Mouse (Mus musculus) embryonic fibroblast, embryonic 13.5 days (primary cell): Measurements from ENCODE around the gene E2f4. TPM values are rescaled to one million over a fixed set of nuclear protein-coding genes. Genes with fewer than 3 reads are reported as not detected.

Experiments
- H3K27ac ChIP-seq: 2 replicates; pipeline ENCODE4 v1.5.1; 2012; ENCODE audit warnings: low read length, control low read depth, inconsistent platforms; ENCODE audit not compliant: insufficient read depth
- H3K4me1 ChIP-seq: 2 replicates; pipeline ENCODE4 v1.6.1; 2011; ENCODE audit warnings: low read length; ENCODE audit not compliant: control insufficient read depth, insufficient read depth
- H3K4me3 ChIP-seq: 2 replicates; pipeline ENCODE4 v1.5.1; 2011; ENCODE audit warnings: mild to moderate bottlenecking, control low read depth, low read length; ENCODE audit not compliant: insufficient read depth
- CTCF ChIP-seq: IDR thresholded peaks from 2 replicates; pipeline ENCODE4 v1.5.1; 2011; ENCODE audit warnings: mild to moderate bottlenecking, control low read depth, low read length, moderate library complexity, borderline replicate concordance; ENCODE audit not compliant: insufficient read depth
- POLR2A ChIP-seq: IDR thresholded peaks from 2 replicates; pipeline ENCODE4 v1.6.1; 2011; ENCODE audit warnings: low read depth, mild to moderate bottlenecking, control low read depth, low read length, moderate library complexity
- polyA plus RNA-seq: library from polyadenylated mRNA; stranded (reverse); fragments of >200 nt; gene quantifications from 2 replicates; pipeline ENCODE4 v1.2.4, GENCODE M21; 2011; ENCODE audit warnings: low read depth; ENCODE audit not compliant: missing spikeins, insufficient read length

E2f4 gene
- polyA plus RNA-seq, 1 experiment, result 42.6 TPM

DNA sequence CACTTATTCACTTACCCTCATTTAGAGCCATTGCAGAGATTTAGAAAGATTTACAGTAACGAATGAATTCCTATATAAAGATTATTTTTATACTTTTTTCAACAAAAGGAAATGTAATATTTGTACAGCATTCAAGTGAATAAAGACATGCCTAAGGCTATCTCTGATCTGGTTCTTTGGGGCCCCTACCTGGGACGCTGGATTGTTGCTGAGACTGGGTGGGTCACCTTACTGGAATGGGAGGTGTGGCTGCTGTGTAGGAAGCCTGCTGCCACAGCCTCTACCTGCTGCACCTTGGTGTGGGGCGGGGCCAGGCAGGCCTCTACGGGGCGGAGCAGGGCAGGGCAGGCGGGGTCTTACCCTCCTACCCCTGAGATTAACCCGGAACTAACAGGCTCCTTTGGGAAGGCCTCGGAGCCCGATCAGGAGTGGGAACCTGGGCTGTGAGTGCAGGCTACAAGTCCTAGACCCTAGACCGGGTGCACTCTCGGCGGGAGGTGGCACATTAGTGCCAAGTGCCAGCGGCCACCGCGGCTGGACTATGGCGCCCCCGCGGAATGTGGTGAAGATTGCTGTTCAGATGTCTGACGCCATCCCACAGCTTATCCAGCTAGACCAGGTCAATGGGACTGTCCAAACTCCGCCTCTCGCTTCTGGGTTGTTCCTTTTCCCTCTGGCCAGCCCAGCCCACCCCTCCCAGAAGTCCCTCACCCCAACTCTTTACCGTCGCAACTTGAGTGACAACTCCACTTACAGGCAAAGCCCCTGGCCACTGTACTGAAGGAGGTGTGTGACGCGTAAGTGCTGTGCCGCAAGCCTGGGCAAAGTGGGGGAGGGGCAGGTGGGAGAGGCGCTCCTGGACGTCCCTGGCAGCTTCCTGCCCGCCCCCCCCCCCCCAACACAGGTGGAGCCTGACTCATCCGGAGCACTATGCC, 8.0 kb downstream of the E2f4 start, which contains the start of gene Elmo3:
Elmo3 (plus strand) TSS at position 391 of the 935 bp plus-strand sequence.
- Histone ChIP-seq H3K4me3 (no peak within 1 kb of the TSS), H3K4me1 (peaks cover 10% of the 10 kb centered on the region)

DNA sequence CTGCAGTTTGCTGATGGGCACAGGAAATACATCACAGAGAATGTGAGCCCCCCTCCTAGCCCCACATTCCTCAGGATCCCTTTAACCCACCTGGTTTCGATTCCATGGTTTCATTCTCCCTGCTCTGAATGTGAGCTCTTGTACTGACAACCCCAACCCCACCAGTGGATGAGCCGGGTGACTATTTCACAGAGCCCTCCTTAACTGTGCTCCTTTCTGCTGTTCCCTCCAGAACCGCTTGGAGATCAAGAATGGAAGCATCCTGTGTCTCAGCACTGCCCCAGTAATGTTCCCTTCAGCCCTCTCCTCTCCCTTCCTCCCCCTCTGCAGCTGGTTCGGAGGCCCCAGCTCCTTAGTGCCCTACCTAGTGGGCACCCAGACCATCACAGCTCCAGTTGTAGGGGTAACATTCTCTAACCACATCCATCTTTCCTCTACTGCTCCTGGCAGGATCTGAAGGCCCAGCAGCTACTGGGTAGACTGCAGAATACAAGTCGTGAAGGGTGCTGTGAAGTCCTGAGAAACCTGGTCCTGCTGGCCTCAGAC, 8.8 kb downstream of the E2f4 start:
- TF ChIP-seq POLR2A, result no peak
- no peak for TF ChIP-seq CTCF

More for the DNA sequence above, 8.0 kb downstream of the E2f4 start, which contains the start of gene Elmo3:
- H3K27ac ChIP-seq, result peak within 1 kb of the TSS; percentile 14; the same call in 1 of the 2 replicates
- peak; percentile 30; the same call in 1 of the 2 replicates for TF ChIP-seq POLR2A
- TF ChIP-seq CTCF, result no peak

DNA sequence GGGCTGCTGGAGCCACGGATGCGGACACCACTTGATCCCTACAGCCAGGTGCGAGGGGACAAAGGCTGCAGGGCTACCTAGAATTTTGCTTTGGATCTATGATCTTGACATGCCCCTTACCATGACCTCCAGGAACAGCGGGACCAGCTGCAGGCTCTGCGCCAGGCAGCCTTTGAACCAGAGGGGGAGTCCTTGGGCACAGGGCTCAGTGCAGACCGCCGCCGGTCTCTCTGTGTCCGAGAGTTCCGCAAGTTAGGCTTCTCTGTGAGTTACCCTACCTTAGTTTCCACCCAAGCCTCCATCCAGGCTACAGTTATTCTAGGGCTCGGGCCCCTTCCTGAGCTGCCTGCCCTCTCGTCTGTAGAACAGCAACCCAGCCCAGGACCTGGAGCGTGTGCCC, 10.2 kb downstream of the E2f4 start:
- no peak for TF ChIP-seq CTCF
- TF ChIP-seq POLR2A, result no peak
- Histone ChIP-seq H3K4me3 (no peak overlapping the region), H3K4me1 (peaks cover 10% of the 10 kb centered on the region)

More for the DNA sequence above, 8.8 kb downstream of the E2f4 start:
- Histone ChIP-seq H3K4me1 (peaks cover 10% of the 10 kb centered on the region), H3K27ac (no peak overlapping the region), H3K4me3 (no peak overlapping the region)

DNA sequence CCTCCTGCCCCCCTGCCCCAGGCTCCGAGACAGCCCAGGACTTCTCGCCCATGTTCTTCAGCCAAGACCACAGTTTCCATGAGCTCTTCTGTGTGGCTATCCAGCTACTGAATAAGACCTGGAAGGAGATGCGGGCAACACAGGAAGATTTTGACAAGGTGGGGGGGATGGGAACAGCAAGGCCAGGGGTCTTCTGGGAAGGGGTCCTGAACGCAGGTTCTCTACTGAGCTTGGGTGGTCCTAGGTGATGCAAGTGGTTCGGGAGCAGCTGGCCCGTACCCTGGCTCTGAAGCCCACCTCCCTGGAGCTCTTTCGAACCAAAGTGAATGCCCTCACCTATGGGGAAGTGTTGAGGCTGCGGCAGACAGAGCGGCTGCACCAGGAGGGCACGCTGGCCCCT, 11.0 kb downstream of the E2f4 start:
- Histone ChIP-seq H3K4me3 (no peak overlapping the region), H3K27ac (no peak overlapping the region), H3K4me1 (peaks cover 10% of the 10 kb centered on the region)
- TF ChIP-seq CTCF (no peak), POLR2A (no peak)

More for the DNA sequence above, 10.2 kb downstream of the E2f4 start:
- H3K27ac ChIP-seq, result no peak overlapping the region

DNA sequence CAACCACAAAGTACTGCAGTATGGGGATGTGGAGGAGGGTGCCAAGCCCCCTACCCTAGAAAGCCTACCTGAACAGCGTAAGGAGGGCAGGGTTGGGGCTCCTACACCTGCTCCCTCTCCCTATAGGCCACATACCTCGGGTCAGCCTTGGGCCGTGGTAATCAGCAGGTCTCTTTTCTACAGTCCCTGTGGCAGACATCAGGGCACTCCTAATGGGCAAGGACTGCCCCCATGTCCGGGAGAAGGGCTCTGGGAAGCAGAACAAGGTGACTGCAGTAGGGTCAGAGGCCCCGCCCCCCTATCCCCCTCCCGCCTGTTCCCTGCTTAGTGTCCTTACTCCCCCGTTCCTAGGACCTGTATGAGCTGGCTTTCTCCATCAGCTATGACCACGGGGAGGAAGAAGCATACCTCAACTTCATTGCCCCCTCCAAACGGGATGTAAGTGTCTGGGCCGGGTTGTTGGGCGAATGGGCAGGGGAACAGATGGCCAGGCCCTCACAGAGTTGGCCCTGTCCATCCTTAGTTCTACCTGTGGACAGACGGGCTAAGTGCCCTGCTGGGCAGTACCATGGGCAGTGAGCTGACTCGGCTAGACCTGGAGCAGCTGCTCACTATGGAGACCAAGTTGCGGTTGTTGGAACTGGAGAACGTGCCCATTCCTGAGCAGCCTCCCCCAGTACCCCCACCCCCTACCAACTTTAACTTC, 11.8 kb downstream of the E2f4 start:
- peaks cover 4% of the 10 kb centered on the region for H3K4me1 ChIP-seq
- no peak overlapping the region for H3K4me3 ChIP-seq
- H3K27ac ChIP-seq, result no peak overlapping the region
- no peak for TF ChIP-seq POLR2A
- TF ChIP-seq CTCF, result no peak

DNA sequence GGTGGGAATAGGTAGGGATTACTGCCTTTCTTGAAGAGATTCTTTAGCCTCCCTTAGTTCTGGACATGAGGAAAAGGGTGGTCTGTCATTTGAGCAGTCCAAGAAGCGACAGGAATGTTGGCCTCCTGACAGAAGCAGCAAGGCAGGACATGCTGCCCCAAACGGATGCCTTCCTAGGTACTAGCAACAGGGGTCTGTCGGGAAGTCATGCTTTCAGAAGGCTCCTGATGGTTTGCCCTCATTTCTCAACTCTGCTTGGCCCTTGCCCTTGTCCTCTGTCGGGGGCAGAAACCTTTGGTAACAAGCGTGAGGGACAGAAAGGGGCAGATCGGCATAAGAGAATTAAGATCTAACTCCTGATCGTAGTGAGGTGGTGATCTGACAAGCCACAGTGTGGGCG, 12.7 kb downstream of the E2f4 start:
- no peak overlapping the region for H3K4me3 ChIP-seq
- no peak for TF ChIP-seq POLR2A
- TF ChIP-seq CTCF, result no peak
- no peak overlapping the region for H3K27ac ChIP-seq
- no peaks in the 10 kb centered on the region for H3K4me1 ChIP-seq

DNA sequence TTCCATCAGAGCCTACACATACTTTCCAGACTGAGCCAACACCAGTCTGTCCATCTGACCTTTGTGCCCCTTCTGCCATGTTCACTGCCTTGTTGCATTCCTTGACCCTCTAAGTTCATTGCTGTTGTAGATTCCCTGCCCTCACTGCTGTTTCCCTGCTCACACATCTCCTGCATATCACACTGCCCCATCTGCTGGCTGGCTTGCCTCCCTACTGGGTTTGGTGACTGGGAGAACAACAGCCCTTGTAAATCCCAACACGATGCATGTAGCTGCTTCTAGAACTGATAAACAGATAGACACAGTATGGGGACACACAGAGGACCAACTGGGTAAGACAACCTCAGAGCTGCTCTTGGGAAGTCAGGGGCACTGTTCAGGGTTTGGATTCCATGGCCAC, 14.3 kb downstream of the E2f4 start:
- Histone ChIP-seq H3K27ac (no peak overlapping the region), H3K4me1 (no peaks in the 10 kb centered on the region), H3K4me3 (no peak overlapping the region)
- TF ChIP-seq POLR2A (no peak), CTCF (no peak)

DNA sequence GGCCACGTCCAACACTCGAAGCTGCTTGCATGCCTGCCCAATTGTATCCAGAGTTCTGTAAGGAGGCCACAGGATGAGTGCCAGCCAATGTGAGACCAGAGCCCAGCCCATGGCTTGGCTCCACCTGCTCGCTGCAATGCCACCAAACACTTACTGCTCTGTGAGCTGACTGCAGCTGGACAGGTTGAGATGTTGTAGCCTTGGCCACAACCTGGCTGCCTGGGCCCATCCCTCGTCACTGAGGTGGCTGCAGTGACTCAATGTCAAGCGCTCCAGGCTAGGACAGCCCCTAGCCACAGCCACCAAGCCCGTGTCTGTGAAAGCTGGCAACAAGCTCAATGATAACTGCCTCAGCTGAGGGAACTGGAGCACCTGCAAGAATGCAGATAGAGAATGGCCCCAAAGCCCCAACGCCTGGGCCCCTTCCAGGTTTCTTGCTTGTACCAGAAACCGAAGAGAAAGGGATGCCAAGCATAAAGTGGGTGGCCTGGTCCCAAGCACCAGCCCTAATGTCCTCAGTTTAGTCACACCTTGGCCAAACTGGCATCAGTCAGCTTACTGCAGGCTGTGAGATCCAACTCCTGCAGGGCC, 15.5 kb downstream of the E2f4 start:
- H3K4me3 ChIP-seq, result no peak overlapping the region
- no peaks in the 10 kb centered on the region for H3K4me1 ChIP-seq
- H3K27ac ChIP-seq, result no peak overlapping the region
- TF ChIP-seq POLR2A (no peak), CTCF (no peak)
